Mouse (Mus musculus): Measurements from ENCODE around the gene Morn4. TPM values are rescaled to one million over a fixed set of nuclear protein-coding genes. Genes with fewer than 3 reads are reported as not detected.

Morn4 gene
- 1.1 and 2.1 TPM in 2 replicates for polyA plus RNA-seq (2012; rRNA removed; ENCODE audit: low replicate concordance)

GRCm38 (mm10) chr19:42086166-42086565, at the start of gene Morn4:
Gene Morn4 (minus strand): TSS chr19:42086357.

GRCm38 (mm10) chr19:42128787-42129508, 42.8 kb upstream of the Morn4 start, which contains the start of gene Avpi1:
Gene Avpi1 (minus strand): TSS chr19:42129059.

GRCm38 (mm10) chr19:42089748-42090595, 3.8 kb upstream of the Morn4 start, which contains the start of gene Pi4k2a:
Gene Pi4k2a (plus strand): TSS chr19:42090470.

GRCm38 (mm10) chr19:42051948-42052347, 34.2 kb downstream of the Morn4 start, which contains the start of gene 4933411K16Rik:
Gene 4933411K16Rik (plus strand): TSS chr19:42052248.

GRCm38 (mm10) chr19:42045269-42046102, 40.7 kb downstream of the Morn4 start, which contains the start of gene Hoga1:
Gene Hoga1 (plus strand): TSS chr19:42045610.

GRCm38 (mm10) chr19:42035456-42036248, 50.5 kb downstream of the Morn4 start, which contains the start of gene Ankrd2:
Gene Ankrd2 (plus strand): TSS chr19:42036000.

Other genes with a start within 250 kb of the Morn4 start
- gene Frat2, start 238.2 kb downstream of the Morn4 start, polyA plus RNA-seq (2012; rRNA removed; ENCODE audit: low replicate concordance): 29.2 and 91.6 TPM in 2 replicates
- 2.8 and 2.9 TPM in 2 replicates for gene Rrp12, start 190.2 kb downstream of the Morn4 start, polyA plus RNA-seq (2012; rRNA removed; ENCODE audit: low replicate concordance)
- 189 and 241 TPM in 2 replicates for gene Pgam1, start 174.4 kb downstream of the Morn4 start, polyA plus RNA-seq (2012; rRNA removed; ENCODE audit: low replicate concordance)
- 1.5 and 5.1 TPM in 2 replicates for gene Exosc1, start 152.9 kb downstream of the Morn4 start, polyA plus RNA-seq (2012; rRNA removed; ENCODE audit: low replicate concordance)
- gene Zdhhc16, start 152.9 kb downstream of the Morn4 start, polyA plus RNA-seq (2012; rRNA removed; ENCODE audit: low replicate concordance): 28.6 and 43.7 TPM in 2 replicates
- 32.3 and 33.0 TPM in 2 replicates for gene Mms19, start 105.2 kb downstream of the Morn4 start, polyA plus RNA-seq (2012; rRNA removed; ENCODE audit: low replicate concordance)
- 8.4 and 11.7 TPM in 2 replicates for gene Ubtd1, start 104.6 kb downstream of the Morn4 start, polyA plus RNA-seq (2012; rRNA removed; ENCODE audit: low replicate concordance)
- gene Ankrd2, start 50.4 kb downstream of the Morn4 start, polyA plus RNA-seq (2012; rRNA removed; ENCODE audit: low replicate concordance): not detected in 2 replicates
- gene Hoga1, start 40.7 kb downstream of the Morn4 start, polyA plus RNA-seq (2012; rRNA removed; ENCODE audit: low replicate concordance): 2.5 and 2.9 TPM in 2 replicates
- 0.23 TPM in 1 of 2 replicates, not detected in the other for gene 4933411K16Rik, start 34.1 kb downstream of the Morn4 start, polyA plus RNA-seq (2012; rRNA removed; ENCODE audit: low replicate concordance)
- gene Pi4k2a, start 4.1 kb upstream of the Morn4 start, polyA plus RNA-seq (2012; rRNA removed; ENCODE audit: low replicate concordance): 17.0 and 24.9 TPM in 2 replicates
- gene Avpi1, start 42.7 kb upstream of the Morn4 start, polyA plus RNA-seq (2012; rRNA removed; ENCODE audit: low replicate concordance): 10.0 and 16.3 TPM in 2 replicates
- 43.8 and 52.5 TPM in 2 replicates for gene Marveld1, start 61.0 kb upstream of the Morn4 start, polyA plus RNA-seq (2012; rRNA removed; ENCODE audit: low replicate concordance)
- gene Zfyve27, start 77.6 kb upstream of the Morn4 start, polyA plus RNA-seq (2012; rRNA removed; ENCODE audit: low replicate concordance): 18.9 and 24.7 TPM in 2 replicates
- 15.2 and 20.1 TPM in 2 replicates for gene Sfrp5, start 115.9 kb upstream of the Morn4 start, polyA plus RNA-seq (2012; rRNA removed; ENCODE audit: low replicate concordance)
- gene Golga7b, start 161.2 kb upstream of the Morn4 start, polyA plus RNA-seq (2012; rRNA removed; ENCODE audit: low replicate concordance): 0.84 and 1.2 TPM in 2 replicates

Data from duodenum, adult 2 months (tissue).